Mouse (Mus musculus) liver, adult 2 months (tissue): ENCODE measurements at regions not wholly inside any gene's neighbourhood (a gene's known extent, or its start where the extent isn't known, plus 50 kb on each side); places are given as distances from the start of the nearest gene placed in this dataset.

Source experiments
- CTCF ChIP-seq: fragments of 200-500 bp; IDR thresholded peaks from 2 replicates; pipeline ENCODE4 v1.5.1; 2011; ENCODE audit warnings: low read depth, low read length, control low read depth
- POLR2A ChIP-seq: fragments of 200-500 bp; IDR thresholded peaks from 2 replicates; pipeline ENCODE4 v1.6.1; 2011; ENCODE audit warnings: low read length, control low read depth; ENCODE audit not compliant: insufficient read depth; ENCODE audit errors: extremely low read depth

GRCm38 (mm10) chr16:31592973-31593683 is 70.1 kb upstream of the Dlg1 start:
- TF ChIP-seq CTCF (no peak), POLR2A (no peak)
